Mouse (Mus musculus): ENCODE measurements around the gene Dgat2. TPM values are rescaled to one million over a fixed set of nuclear protein-coding genes. Genes with fewer than 3 reads are reported as not detected.

The Dgat2 gene
- polyA plus RNA-seq, 1 experiment from 2014 or later = 11.2 TPM

DNA sequence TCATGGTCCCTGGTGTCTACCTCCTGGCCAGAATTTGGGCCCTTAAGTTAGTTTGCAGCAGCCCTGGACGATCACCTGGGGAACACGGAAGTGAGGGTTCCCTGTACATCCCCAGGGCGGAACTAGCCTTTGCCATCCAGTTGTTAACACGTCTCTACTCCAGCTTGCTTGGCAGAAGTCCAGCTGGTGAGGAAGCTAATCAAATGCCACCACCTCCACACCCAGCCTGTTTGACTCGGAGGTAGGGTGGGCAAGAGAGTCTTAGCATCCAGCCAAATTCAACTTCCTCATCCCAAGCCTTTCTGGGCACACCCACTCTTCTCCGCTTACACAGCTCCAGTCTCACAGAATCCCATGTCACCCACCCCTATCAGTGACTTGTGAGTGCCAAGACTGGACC, 9.6 kb downstream of the Dgat2 start:
- Histone ChIP-seq H3K4me1 (replicated peaks; ENCODE audit: control insufficient read depth, insufficient read depth, low read length) (no peaks in the 10 kb centered on the region), H3K9ac (ENCODE audit: low read depth, low read length) (no peak overlapping the region), H3K4me2 (replicated peaks; ENCODE audit: low read depth, low read length) (no peak overlapping the region), H3K9me3 (ENCODE audit: control insufficient read depth, low read length) (no peaks in the 10 kb centered on the region), H3K36me3 (ENCODE audit: control insufficient read depth, insufficient read depth, low read length) (no peaks in the 10 kb centered on the region), H3K27me3 (ENCODE audit: control insufficient read depth, insufficient read depth, low read length) (no peaks in the 10 kb centered on the region), H3K4me3 (ENCODE audit: low read depth, low read length) (no peak overlapping the region), H3K27ac (ENCODE audit: low read depth, low read length) (no peak overlapping the region)
- DNase-seq (ENCODE audit: low spot score) (no peak), ATAC-seq (ENCODE audit: low FRiP score) (no peak)
- WGBS = 96% methylated on average over 6 of the region's 6 CpGs

GRCm38 (mm10) chr7:99171730-99172463, 10.6 kb downstream of the Dgat2 start:
- no peaks in the 10 kb centered on the region for H3K4me1 ChIP-seq (replicated peaks; ENCODE audit: control insufficient read depth, insufficient read depth, low read length)
- no peaks in the 10 kb centered on the region for H3K36me3 ChIP-seq (ENCODE audit: control insufficient read depth, insufficient read depth, low read length)
- H3K4me2 ChIP-seq (replicated peaks; ENCODE audit: low read depth, low read length) = no peak overlapping the region
- no peaks in the 10 kb centered on the region for H3K27me3 ChIP-seq (ENCODE audit: control insufficient read depth, insufficient read depth, low read length)
- H3K4me3 ChIP-seq (ENCODE audit: low read depth, low read length) = no peak overlapping the region
- H3K9ac ChIP-seq (ENCODE audit: low read depth, low read length) = no peak overlapping the region
- no peak for DNase-seq (ENCODE audit: low spot score)
- no peak overlapping the region for H3K27ac ChIP-seq (ENCODE audit: low read depth, low read length)
- no peak for ATAC-seq (ENCODE audit: low FRiP score)
- 69% methylated on average over 10 of the region's 10 CpGs for WGBS
- no peaks in the 10 kb centered on the region for H3K9me3 ChIP-seq (ENCODE audit: control insufficient read depth, low read length)

- no peak overlapping the region for H3K9ac ChIP-seq (ENCODE audit: low read depth, low read length)
- no peak for DNase-seq (ENCODE audit: low spot score)
- no peaks in the 10 kb centered on the region for H3K9me3 ChIP-seq (ENCODE audit: control insufficient read depth, low read length)
- WGBS = 96% methylated on average over 6 of the region's 6 CpGs
- no peak overlapping the region for H3K4me2 ChIP-seq (replicated peaks; ENCODE audit: low read depth, low read length)
- no peak for ATAC-seq (ENCODE audit: low FRiP score)
- H3K4me3 ChIP-seq (ENCODE audit: low read depth, low read length) = no peak overlapping the region
- no peak overlapping the region for H3K27ac ChIP-seq (ENCODE audit: low read depth, low read length)
- H3K4me1 ChIP-seq (replicated peaks; ENCODE audit: control insufficient read depth, insufficient read depth, low read length) = no peaks in the 10 kb centered on the region
- H3K27me3 ChIP-seq (ENCODE audit: control insufficient read depth, insufficient read depth, low read length) = no peaks in the 10 kb centered on the region
- no peaks in the 10 kb centered on the region for H3K36me3 ChIP-seq (ENCODE audit: control insufficient read depth, insufficient read depth, low read length)
These were observed 12.0 kb downstream of the Dgat2 start for GRCm38 (mm10) chr7:99170519-99170918.

GRCm38 (mm10) chr7:99169717-99170403, 12.7 kb downstream of the Dgat2 start:
- H3K4me3 ChIP-seq (ENCODE audit: low read depth, low read length) = no peak overlapping the region
- ATAC-seq (ENCODE audit: low FRiP score) (no peak), DNase-seq (ENCODE audit: low spot score) (no peak)
- H3K27me3 ChIP-seq (ENCODE audit: control insufficient read depth, insufficient read depth, low read length) = no peaks in the 10 kb centered on the region
- no peaks in the 10 kb centered on the region for H3K9me3 ChIP-seq (ENCODE audit: control insufficient read depth, low read length)
- 90% methylated on average over 9 of the region's 9 CpGs for WGBS
- H3K27ac ChIP-seq (ENCODE audit: low read depth, low read length) = no peak overlapping the region
- no peak overlapping the region for H3K4me2 ChIP-seq (replicated peaks; ENCODE audit: low read depth, low read length)
- H3K9ac ChIP-seq (ENCODE audit: low read depth, low read length) = no peak overlapping the region
- no peaks in the 10 kb centered on the region for H3K4me1 ChIP-seq (replicated peaks; ENCODE audit: control insufficient read depth, insufficient read depth, low read length)
- H3K36me3 ChIP-seq (ENCODE audit: control insufficient read depth, insufficient read depth, low read length) = no peaks in the 10 kb centered on the region

- WGBS = 84% methylated on average over 6 of the region's 6 CpGs
- no peak overlapping the region for H3K27ac ChIP-seq (ENCODE audit: low read depth, low read length)
- H3K4me2 ChIP-seq (replicated peaks; ENCODE audit: low read depth, low read length) = no peak overlapping the region
- no peak for DNase-seq (ENCODE audit: low spot score)
- H3K4me3 ChIP-seq (ENCODE audit: low read depth, low read length) = no peak overlapping the region
- no peaks in the 10 kb centered on the region for H3K9me3 ChIP-seq (ENCODE audit: control insufficient read depth, low read length)
- no peaks in the 10 kb centered on the region for H3K4me1 ChIP-seq (replicated peaks; ENCODE audit: control insufficient read depth, insufficient read depth, low read length)
- H3K27me3 ChIP-seq (ENCODE audit: control insufficient read depth, insufficient read depth, low read length) = no peaks in the 10 kb centered on the region
- no peaks in the 10 kb centered on the region for H3K36me3 ChIP-seq (ENCODE audit: control insufficient read depth, insufficient read depth, low read length)
- H3K9ac ChIP-seq (ENCODE audit: low read depth, low read length) = no peak overlapping the region
- no peak for ATAC-seq (ENCODE audit: low FRiP score)
These were observed 13.8 kb downstream of the Dgat2 start for GRCm38 (mm10) chr7:99168756-99169155.

DNA sequence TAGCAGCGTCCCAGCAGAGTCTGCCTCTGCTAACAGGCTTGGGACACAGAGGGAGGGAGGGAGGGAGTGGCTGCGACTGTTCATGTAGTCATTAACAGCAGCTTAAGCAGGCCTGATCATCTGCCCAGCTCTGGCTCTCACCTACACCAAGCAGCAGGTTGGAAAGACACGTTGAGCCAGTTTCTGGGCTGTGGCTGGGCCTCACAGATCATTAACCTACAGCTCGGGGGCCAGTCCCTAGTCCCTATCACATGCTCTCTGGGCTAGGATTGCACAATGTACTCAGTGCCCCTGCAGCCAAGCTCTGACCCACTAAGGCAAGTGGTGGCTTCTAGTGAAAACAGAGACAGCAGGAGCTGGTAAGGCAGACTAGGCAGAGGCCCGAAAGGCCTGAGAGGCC, 14.6 kb downstream of the Dgat2 start:
- Histone ChIP-seq H3K27ac (ENCODE audit: low read depth, low read length) (no peak overlapping the region), H3K4me1 (replicated peaks; ENCODE audit: control insufficient read depth, insufficient read depth, low read length) (no peaks in the 10 kb centered on the region), H3K9me3 (ENCODE audit: control insufficient read depth, low read length) (no peaks in the 10 kb centered on the region), H3K9ac (ENCODE audit: low read depth, low read length) (no peak overlapping the region), H3K4me2 (replicated peaks; ENCODE audit: low read depth, low read length) (no peak overlapping the region), H3K36me3 (ENCODE audit: control insufficient read depth, insufficient read depth, low read length) (no peaks in the 10 kb centered on the region), H3K4me3 (ENCODE audit: low read depth, low read length) (no peak overlapping the region), H3K27me3 (ENCODE audit: control insufficient read depth, insufficient read depth, low read length) (no peaks in the 10 kb centered on the region)
- DNase-seq (ENCODE audit: low spot score) (no peak), ATAC-seq (ENCODE audit: low FRiP score) (no peak)
- WGBS = 62% methylated on average over 5 of the region's 5 CpGs

DNA sequence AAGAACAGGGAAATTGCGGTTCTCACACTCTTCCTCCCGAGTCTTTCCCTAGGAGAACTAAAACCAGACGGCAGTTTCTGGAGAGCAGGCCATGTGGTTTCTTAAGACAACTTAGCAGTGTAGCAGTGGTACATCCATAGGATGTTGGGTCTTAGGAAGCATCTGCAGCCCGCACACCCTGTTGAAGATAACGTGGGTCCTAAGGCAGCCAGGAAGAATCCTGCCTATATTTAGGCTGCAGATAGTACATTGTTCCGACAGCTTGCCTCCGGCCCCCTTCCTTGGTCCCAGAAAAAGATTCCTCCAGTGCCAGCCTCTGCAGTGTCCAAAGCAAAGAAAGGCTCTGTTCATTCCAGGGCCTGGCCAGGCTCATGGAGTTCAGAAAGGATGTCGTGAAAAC, 16.4 kb downstream of the Dgat2 start:
- Histone ChIP-seq H3K4me1 (replicated peaks; ENCODE audit: control insufficient read depth, insufficient read depth, low read length) (no peaks in the 10 kb centered on the region), H3K4me3 (ENCODE audit: low read depth, low read length) (no peak overlapping the region), H3K9ac (ENCODE audit: low read depth, low read length) (no peak overlapping the region), H3K27ac (ENCODE audit: low read depth, low read length) (no peak overlapping the region), H3K9me3 (ENCODE audit: control insufficient read depth, low read length) (no peaks in the 10 kb centered on the region), H3K4me2 (replicated peaks; ENCODE audit: low read depth, low read length) (no peak overlapping the region), H3K27me3 (ENCODE audit: control insufficient read depth, insufficient read depth, low read length) (no peaks in the 10 kb centered on the region), H3K36me3 (ENCODE audit: control insufficient read depth, insufficient read depth, low read length) (no peaks in the 10 kb centered on the region)
- 91% methylated on average over 8 of the region's 8 CpGs for WGBS
- ATAC-seq (ENCODE audit: low FRiP score) = no peak
- no peak for DNase-seq (ENCODE audit: low spot score)

DNA sequence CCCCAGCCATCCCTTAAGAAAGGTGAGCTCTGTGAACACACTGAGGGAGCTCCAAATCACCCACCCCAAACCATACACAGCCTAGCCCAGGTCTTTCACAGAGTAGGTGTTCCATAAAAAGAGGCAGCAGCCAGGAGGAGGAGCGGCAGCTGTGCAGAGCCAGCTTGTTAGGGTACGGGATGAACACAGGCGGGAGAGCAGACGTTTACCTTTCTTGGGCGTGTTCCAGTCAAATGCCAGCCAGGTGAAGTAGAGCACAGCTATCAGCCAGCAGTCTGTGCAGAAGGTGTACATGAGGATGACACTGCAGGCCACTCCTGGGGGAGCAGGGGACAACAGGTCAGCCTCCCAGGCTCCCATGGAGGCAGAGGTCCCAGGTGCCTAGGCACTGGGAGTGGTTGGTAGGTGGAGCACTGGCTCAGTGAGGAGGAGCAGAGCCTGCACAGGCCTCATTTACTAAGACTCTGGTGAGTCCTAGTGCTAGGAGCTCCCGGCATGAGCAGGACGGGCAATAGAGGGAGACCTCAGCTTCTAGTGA, 17.6 kb downstream of the Dgat2 start:
- Histone ChIP-seq H3K27me3 (ENCODE audit: control insufficient read depth, insufficient read depth, low read length) (no peaks in the 10 kb centered on the region), H3K9me3 (ENCODE audit: control insufficient read depth, low read length) (no peaks in the 10 kb centered on the region), H3K36me3 (ENCODE audit: control insufficient read depth, insufficient read depth, low read length) (no peaks in the 10 kb centered on the region), H3K27ac (ENCODE audit: low read depth, low read length) (no peak overlapping the region), H3K9ac (ENCODE audit: low read depth, low read length) (no peak overlapping the region), H3K4me2 (replicated peaks; ENCODE audit: low read depth, low read length) (no peak overlapping the region), H3K4me1 (replicated peaks; ENCODE audit: control insufficient read depth, insufficient read depth, low read length) (no peaks in the 10 kb centered on the region), H3K4me3 (ENCODE audit: low read depth, low read length) (no peak overlapping the region)
- DNase-seq (ENCODE audit: low spot score) = no peak
- no peak for ATAC-seq (ENCODE audit: low FRiP score)
- 92% methylated on average over 7 of the region's 7 CpGs for WGBS

DNA sequence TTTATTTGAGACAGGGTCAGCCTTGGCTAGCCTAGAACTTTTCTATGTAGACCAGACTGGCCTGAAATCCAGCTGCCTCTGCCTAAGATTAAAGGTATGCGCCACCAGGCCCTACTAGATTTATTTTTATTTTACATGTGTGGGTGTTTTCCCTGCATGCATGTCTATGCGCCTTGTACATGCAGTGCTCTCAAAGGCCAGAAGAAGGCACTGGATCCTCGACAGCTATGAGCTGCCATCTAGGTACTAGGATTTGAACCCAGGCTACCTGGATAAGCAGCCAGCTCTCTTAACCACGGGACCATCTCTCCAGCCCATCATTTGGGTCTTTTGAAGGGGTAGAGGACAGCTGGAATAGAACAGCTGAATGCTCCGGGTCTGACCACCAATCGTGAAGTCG, 20.1 kb downstream of the Dgat2 start:
- H3K9ac ChIP-seq (ENCODE audit: low read depth, low read length) = no peak overlapping the region
- 88% methylated on average over 7 of the region's 7 CpGs for WGBS
- ATAC-seq (ENCODE audit: low FRiP score) (no peak), DNase-seq (ENCODE audit: low spot score) (no peak)
- H3K36me3 ChIP-seq (ENCODE audit: control insufficient read depth, insufficient read depth, low read length) = no peaks in the 10 kb centered on the region
- no peak overlapping the region for H3K4me3 ChIP-seq (ENCODE audit: low read depth, low read length)
- H3K9me3 ChIP-seq (ENCODE audit: control insufficient read depth, low read length) = no peaks in the 10 kb centered on the region
- H3K27ac ChIP-seq (ENCODE audit: low read depth, low read length) = no peak overlapping the region
- no peak overlapping the region for H3K4me2 ChIP-seq (replicated peaks; ENCODE audit: low read depth, low read length)
- H3K27me3 ChIP-seq (ENCODE audit: control insufficient read depth, insufficient read depth, low read length) = no peaks in the 10 kb centered on the region
- no peaks in the 10 kb centered on the region for H3K4me1 ChIP-seq (replicated peaks; ENCODE audit: control insufficient read depth, insufficient read depth, low read length)

Data from hindbrain, embryonic 11.5 days (tissue).